Mouse (Mus musculus) cerebral cortex, adult 2 months (tissue): ENCODE measurements around the gene Zfand3.

Source experiments
- WGBS: fragments of 180-500 bp; shearing (Covaris S2); methylation state at CpG from one replicate; pipeline ENCODE4 v1.1.7; 2018; 5-methylcytosine and 5-hydroxymethylcytosine counted together

The Zfand3 gene

GRCm38 (mm10) chr17:30194091-30194490, 189.6 kb downstream of the Zfand3 start:
- WGBS: 58% methylated on average over 3 of the region's 3 CpGs

GRCm38 (mm10) chr17:30194629-30195445, 190.3 kb downstream of the Zfand3 start:
- WGBS: 52% methylated on average over 11 of the region's 11 CpGs

GRCm38 (mm10) chr17:30195591-30196183, 191.2 kb downstream of the Zfand3 start:
- WGBS: 76% methylated on average over 21 of the region's 21 CpGs

GRCm38 (mm10) chr17:30196401-30197279, 192.1 kb downstream of the Zfand3 start:
- WGBS: 43% methylated on average over 17 of the region's 17 CpGs

- 55% methylated on average over 12 of the region's 12 CpGs for WGBS
These were observed 192.9 kb downstream of the Zfand3 start for GRCm38 (mm10) chr17:30197280-30198030.

GRCm38 (mm10) chr17:30198422-30198821, 193.9 kb downstream of the Zfand3 start:
- WGBS: 66% methylated on average over 10 of the region's 10 CpGs

GRCm38 (mm10) chr17:30199374-30200247, 195.1 kb downstream of the Zfand3 start:
- 43% methylated on average over 13 of the region's 13 CpGs for WGBS

GRCm38 (mm10) chr17:30200283-30200682, 195.8 kb downstream of the Zfand3 start:
- WGBS: 48% methylated on average over 4 of the region's 4 CpGs

GRCm38 (mm10) chr17:30205062-30205825, 200.7 kb downstream of the Zfand3 start:
- WGBS: 72% methylated on average over 17 of the region's 17 CpGs

GRCm38 (mm10) chr17:30210262-30210661, 205.7 kb downstream of the Zfand3 start:
- 92% methylated on average over 8 of the region's 8 CpGs for WGBS

- 80% methylated on average over 6 of the region's 6 CpGs for WGBS
These were observed 206.4 kb downstream of the Zfand3 start for GRCm38 (mm10) chr17:30210936-30211335.

- WGBS: 64% methylated on average over 12 of the region's 12 CpGs
These were observed 208.1 kb downstream of the Zfand3 start for GRCm38 (mm10) chr17:30212647-30213046.

GRCm38 (mm10) chr17:30213371-30213770, 208.8 kb downstream of the Zfand3 start:
- 68% methylated on average over 5 of the region's 5 CpGs for WGBS

- WGBS: 49% methylated on average over 6 of the region's 6 CpGs
These were observed 209.9 kb downstream of the Zfand3 start for GRCm38 (mm10) chr17:30214393-30214792.

- 60% methylated on average over 4 of the region's 4 CpGs for WGBS
These were observed 211.2 kb downstream of the Zfand3 start for GRCm38 (mm10) chr17:30215741-30216140.

GRCm38 (mm10) chr17:30221677-30222076, 217.1 kb downstream of the Zfand3 start:
- WGBS: 91% methylated on average over 14 of the region's 14 CpGs

GRCm38 (mm10) chr17:30222361-30222760, 217.8 kb downstream of the Zfand3 start:
- WGBS: 89% methylated on average over 11 of the region's 11 CpGs

GRCm38 (mm10) chr17:30222837-30223236, 218.3 kb downstream of the Zfand3 start:
- 82% methylated on average over 12 of the region's 12 CpGs for WGBS

GRCm38 (mm10) chr17:30225030-30225740, 220.7 kb downstream of the Zfand3 start:
- WGBS: 54% methylated on average over 5 of the region's 5 CpGs
